Mouse (Mus musculus) bone marrow, adult 2 months (tissue): ENCODE results near the gene Snx30. TPM values are rescaled to one million over a fixed set of nuclear protein-coding genes. Genes with fewer than 3 reads are reported as not detected.

Source experiments
- H3K27ac ChIP-seq: fragments of 200-500 bp; 2 replicates; pipeline ENCODE4 v1.5.1; 2012; ENCODE audit warnings: low read depth, mild to moderate bottlenecking, control low read depth, inconsistent platforms, low read length; ENCODE audit not compliant: control insufficient read depth, poor library complexity, insufficient read depth
- H3K4me1 ChIP-seq: fragments of 200-500 bp; 2 replicates; pipeline ENCODE4 v1.6.1; 2011; ENCODE audit warnings: low read length; ENCODE audit not compliant: control insufficient read depth, insufficient read depth
- H3K4me3 ChIP-seq: fragments of 200-500 bp; replicated peaks from 2 replicates; pipeline ENCODE3; 2011; ENCODE audit warnings: mild to moderate bottlenecking, low read depth, low read length, control low read depth; ENCODE audit not compliant: control insufficient read depth
- CTCF ChIP-seq: fragments of 200-500 bp; IDR thresholded peaks from 2 replicates; pipeline ENCODE4 v1.5.1; 2011; ENCODE audit warnings: low read length, control low read depth; ENCODE audit not compliant: control insufficient read depth, insufficient read depth
- POLR2A ChIP-seq: fragments of 200-500 bp; IDR thresholded peaks from 2 replicates; pipeline ENCODE4 v1.6.1; 2011; ENCODE audit warnings: low read depth, mild to moderate bottlenecking, control low read depth, low read length, borderline replicate concordance; ENCODE audit not compliant: control insufficient read depth
- WGBS: fragments of 180-500 bp; shearing (Covaris S2); methylation state at CpG from one replicate; pipeline ENCODE4 v1.1.7; 2018; 5-methylcytosine and 5-hydroxymethylcytosine counted together
- polyA plus RNA-seq: library from polyadenylated mRNA; stranded (reverse); fragments of >200 nt; gene quantifications from 2 replicates; pipeline ENCODE4 v1.2.4, GENCODE M21; 2011; ENCODE audit warnings: low replicate concordance; ENCODE audit not compliant: missing spikeins, insufficient read depth, insufficient read length

Gene Snx30
- polyA plus RNA-seq, 1 experiment, result 24.2 TPM

- WGBS, result 22% methylated on average over 4 of the region's 4 CpGs
- peaks cover 2% of the 10 kb centered on the region for H3K4me1 ChIP-seq
- TF ChIP-seq CTCF (no peak), POLR2A (no peak)
- H3K4me3 ChIP-seq, result no peak overlapping the region
- H3K27ac ChIP-seq, result no peak overlapping the region
These were observed 2.8 kb upstream of the Snx30 start for GRCm38 (mm10) chr4:59802792-59803191.

- Histone ChIP-seq H3K4me3 (no peak overlapping the region), H3K27ac (no peak overlapping the region; the same call in 1 of the 2 replicates), H3K4me1 (peaks cover 3% of the 10 kb centered on the region)
- 3% methylated on average over 5 of the region's 5 CpGs for WGBS
- TF ChIP-seq CTCF (no peak), POLR2A (no peak)
These were observed 2.3 kb upstream of the Snx30 start for GRCm38 (mm10) chr4:59803358-59803757.

DNA sequence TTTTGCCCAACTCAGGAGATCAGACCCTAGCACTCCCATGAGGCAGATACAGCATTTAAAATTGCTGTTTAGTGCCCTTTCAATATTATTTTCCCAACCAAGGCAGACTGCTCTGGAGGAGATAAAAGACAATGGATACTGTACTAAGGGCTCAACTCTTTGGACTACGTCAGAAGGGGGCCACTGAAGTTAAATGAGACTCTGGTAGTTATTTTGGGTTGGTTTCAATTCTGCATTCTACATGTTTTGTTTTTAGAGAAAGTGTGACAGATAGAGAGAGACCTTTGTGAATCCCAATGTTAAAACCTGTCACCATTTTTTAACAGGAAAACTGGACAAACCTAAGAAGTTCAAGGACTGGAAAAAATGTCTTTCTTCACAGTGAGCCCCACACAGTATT is 886 bp upstream of the Snx30 start:
- Histone ChIP-seq H3K27ac (peak overlapping the region; percentile 85; the same call in 1 of the 2 replicates), H3K4me3 (no peak overlapping the region), H3K4me1 (peaks cover 3% of the 10 kb centered on the region)
- 42% methylated on average over 1 of the region's 1 CpGs for WGBS
- TF ChIP-seq CTCF (no peak), POLR2A (no peak)

DNA sequence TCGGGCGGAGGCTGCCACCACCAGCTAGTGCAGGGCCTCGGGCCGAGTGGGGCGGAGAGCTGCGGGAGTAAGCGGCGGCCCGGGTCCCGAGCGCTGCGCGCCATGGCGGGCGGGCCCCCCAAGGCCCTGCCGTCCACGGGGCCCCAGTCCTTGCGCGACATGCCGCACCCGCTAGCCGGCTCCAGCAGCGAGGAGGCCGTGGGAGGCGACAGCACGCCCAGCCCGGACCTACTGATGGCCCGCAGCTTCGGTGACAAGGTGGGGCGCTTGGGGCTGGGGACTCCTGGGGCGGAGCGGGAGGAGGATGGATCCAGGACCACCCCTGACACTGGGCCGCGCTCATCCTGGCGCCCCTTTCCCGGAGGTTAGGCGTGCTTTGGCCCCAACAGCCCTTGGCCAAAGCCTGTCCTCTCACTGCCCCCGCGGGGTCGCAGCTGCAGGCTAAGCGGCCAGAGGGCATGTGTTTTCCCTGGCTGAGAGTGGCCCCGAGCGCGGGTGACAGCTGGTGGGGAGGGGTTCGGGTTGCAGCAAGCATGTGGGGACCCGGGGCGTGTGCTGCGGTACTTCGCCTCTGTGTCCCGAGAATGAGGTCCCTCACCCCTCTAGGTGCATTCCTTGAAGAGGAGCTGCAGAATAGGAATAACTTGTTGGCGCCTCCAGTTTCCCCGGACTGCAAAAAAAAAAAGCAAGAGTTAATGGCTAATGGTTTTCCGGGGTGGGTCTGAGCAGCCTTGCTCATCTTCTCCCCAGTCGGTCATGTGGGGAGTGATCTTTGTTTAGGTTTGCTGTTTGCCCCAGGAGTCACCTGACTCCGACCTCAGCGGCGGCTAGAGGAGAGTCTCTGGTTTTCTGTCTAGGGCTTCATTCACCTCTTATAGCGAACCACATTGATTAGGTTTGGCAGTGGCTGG is 583 bp downstream of the Snx30 start:
- under 1% methylated on average over 58 of the region's 58 CpGs for WGBS
- no peak for TF ChIP-seq CTCF
- TF ChIP-seq POLR2A, result 0 out of 2 replicates have a peak, but pooled peaks have one; percentile 5
- peaks cover 3% of the 10 kb centered on the region for H3K4me1 ChIP-seq

DNA sequence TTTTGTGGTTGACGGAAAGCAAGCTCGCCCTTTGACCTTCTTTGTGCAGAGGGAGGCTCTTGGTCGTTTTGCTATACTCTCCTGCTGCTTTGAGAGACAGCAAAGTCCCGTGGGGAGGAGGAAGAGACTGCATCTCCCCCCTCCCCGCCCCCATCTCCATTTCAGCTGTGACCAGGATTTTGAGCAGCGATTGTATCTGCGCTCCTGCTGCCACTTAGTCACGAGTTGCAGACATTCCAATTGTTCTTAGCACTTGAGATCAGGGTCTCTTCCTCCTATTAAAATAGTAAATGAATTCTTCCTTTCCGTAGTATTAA is 1.2 kb downstream of the Snx30 start:
- no peak for TF ChIP-seq CTCF
- TF ChIP-seq POLR2A, result no peak
- WGBS, result 6% methylated on average over 9 of the region's 9 CpGs
- H3K27ac ChIP-seq, result peak overlapping the region; percentile 85
- peaks cover 3% of the 10 kb centered on the region for H3K4me1 ChIP-seq
- H3K4me3 ChIP-seq, result peak overlapping the region; percentile 97

More for the DNA sequence above, 583 bp downstream of the Snx30 start:
- Histone ChIP-seq H3K4me3 (peak overlapping the region; percentile 97), H3K27ac (peak overlapping the region; percentile 85)

DNA sequence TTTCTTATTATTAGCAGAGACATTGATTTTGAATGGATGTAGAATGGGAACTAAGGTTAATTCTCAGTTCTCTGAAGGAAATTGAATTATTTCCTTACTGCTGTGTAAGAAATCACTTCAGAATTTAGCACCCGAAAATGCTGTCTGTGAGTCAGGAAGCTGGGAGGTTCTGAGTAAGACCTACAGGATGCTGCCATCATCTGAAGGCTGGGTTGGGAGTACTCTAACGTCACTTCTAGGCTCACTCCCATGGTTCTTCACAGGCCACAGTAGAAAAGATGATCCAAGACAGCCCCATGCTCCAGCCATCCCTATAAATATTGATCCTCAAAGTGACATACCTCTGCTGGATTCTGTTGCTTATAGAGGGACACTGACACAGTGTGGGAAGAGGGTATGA is 1.9 kb downstream of the Snx30 start:
- H3K27ac ChIP-seq, result no peak overlapping the region
- H3K4me3 ChIP-seq, result no peak overlapping the region
- 24% methylated on average over 2 of the region's 2 CpGs for WGBS
- TF ChIP-seq POLR2A (no peak), CTCF (no peak)
- H3K4me1 ChIP-seq, result peaks cover 3% of the 10 kb centered on the region

- Histone ChIP-seq H3K4me1 (peaks cover 1% of the 10 kb centered on the region; the same call in 1 of the 2 replicates), H3K4me3 (no peak overlapping the region), H3K27ac (no peak overlapping the region)
- peak; percentile 55 for TF ChIP-seq CTCF
- TF ChIP-seq POLR2A, result no peak
- 42% methylated on average over 5 of the region's 5 CpGs for WGBS
These were observed 2.8 kb downstream of the Snx30 start for GRCm38 (mm10) chr4:59808396-59808795.

GRCm38 (mm10) chr4:59814094-59814493 is 8.5 kb downstream of the Snx30 start:
- no peak overlapping the region for H3K4me3 ChIP-seq
- WGBS, result 53% methylated on average over 7 of the region's 7 CpGs
- no peak for TF ChIP-seq CTCF
- TF ChIP-seq POLR2A, result no peak
- peaks cover 14% of the 10 kb centered on the region for H3K4me1 ChIP-seq
- H3K27ac ChIP-seq, result peak overlapping the region; percentile 18; the same call in 1 of the 2 replicates

DNA sequence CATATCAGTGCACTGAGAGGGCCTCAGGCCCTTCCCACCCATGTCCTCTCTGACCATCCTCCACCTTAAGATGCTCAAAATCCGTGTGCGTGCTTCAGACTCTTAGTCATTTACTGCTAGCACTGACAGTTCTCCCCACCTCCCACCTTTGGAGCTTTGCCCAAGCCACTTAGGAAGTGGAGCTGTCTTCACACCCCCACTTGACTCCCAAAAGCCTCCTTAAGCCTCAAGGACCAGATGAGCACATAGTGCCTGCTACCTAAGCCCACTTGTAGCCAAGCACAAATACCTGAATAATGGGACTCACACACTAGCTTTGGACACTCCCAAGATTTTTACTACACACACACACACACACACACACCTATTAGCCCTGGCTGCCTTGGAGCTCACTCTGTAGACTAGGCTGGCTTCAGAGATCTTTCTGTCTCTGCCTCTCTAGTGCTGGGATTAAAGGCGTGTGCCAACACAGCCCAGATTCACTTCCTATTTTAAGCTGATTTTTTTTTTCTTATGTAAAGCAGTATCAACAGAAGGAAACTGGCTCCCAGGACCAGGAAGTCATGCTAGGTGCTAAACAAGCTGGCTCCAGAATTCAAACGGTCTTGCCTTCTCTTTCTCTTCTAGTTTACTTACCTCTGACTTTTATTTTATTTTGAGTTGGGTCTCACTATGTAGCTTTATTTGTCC is 9.6 kb downstream of the Snx30 start:
- TF ChIP-seq CTCF (no peak), POLR2A (no peak)
- Histone ChIP-seq H3K4me1 (peaks cover 18% of the 10 kb centered on the region), H3K4me3 (no peak overlapping the region), H3K27ac (peak overlapping the region; percentile 83)
- whole genome bisulfite sequencing, result 39% methylated on average over 4 of the region's 4 CpGs
